Mouse (Mus musculus): ENCODE results near the gene Sult5a1. TPM values are rescaled to one million over a fixed set of nuclear protein-coding genes. Genes with fewer than 3 reads are reported as not detected.
"Not testable (repeated sequence)": the region's sequence is repeated elsewhere in the genome, so short reads cannot be mapped to it uniquely, and the experiment has no call there.

The Sult5a1 gene
- polyA plus RNA-seq (2012; ENCODE audit: insufficient read depth, insufficient read length, missing spikeins): 3.4 and 4.3 TPM in 2 replicates

- H3K4me3 ChIP-seq (ENCODE audit: insufficient read depth, low read depth, low read length): no peak within 1 kb of the TSS
- no peak within 1 kb of the TSS for H3K27ac ChIP-seq (replicated peaks; ENCODE audit: low read depth, low read length)
- H3K4me1 ChIP-seq (ENCODE audit: control insufficient read depth, insufficient read depth, insufficient read length, low read length): peaks cover 5% of the 10 kb centered on the region; the same call in 1 of the 2 replicates
Measured at GRCm38 (mm10) chr8:123157888-123158465, at the start of gene Sult5a1. TSS of gene Sult5a1 (minus strand) at chr8:123158315.

- Histone ChIP-seq H3K27ac (replicated peaks; ENCODE audit: low read depth, low read length) (no peak overlapping the region), H3K4me1 (ENCODE audit: control insufficient read depth, insufficient read depth, insufficient read length, low read length) (no peaks in the 10 kb centered on the region), H3K4me3 (ENCODE audit: insufficient read depth, low read depth, low read length) (no peak overlapping the region)
Measured at GRCm38 (mm10) chr8:123203571-123203970, 45.5 kb upstream of the Sult5a1 start.

GRCm38 (mm10) chr8:123202288-123202687 is 44.2 kb upstream of the Sult5a1 start:
- Histone ChIP-seq H3K27ac (replicated peaks; ENCODE audit: low read depth, low read length) (no peak overlapping the region), H3K4me3 (ENCODE audit: insufficient read depth, low read depth, low read length) (no peak overlapping the region), H3K4me1 (ENCODE audit: control insufficient read depth, insufficient read depth, insufficient read length, low read length) (no peaks in the 10 kb centered on the region)

GRCm38 (mm10) chr8:123199864-123200263 is 41.7 kb upstream of the Sult5a1 start:
- Histone ChIP-seq H3K27ac (replicated peaks; ENCODE audit: low read depth, low read length) (no peak overlapping the region), H3K4me3 (ENCODE audit: insufficient read depth, low read depth, low read length) (no peak overlapping the region), H3K4me1 (ENCODE audit: control insufficient read depth, insufficient read depth, insufficient read length, low read length) (no peaks in the 10 kb centered on the region)

GRCm38 (mm10) chr8:123197016-123197415 is 38.9 kb upstream of the Sult5a1 start:
- not testable (repeated sequence) for H3K27ac ChIP-seq (replicated peaks; ENCODE audit: low read depth, low read length); H3K4me1 ChIP-seq (ENCODE audit: control insufficient read depth, insufficient read depth, insufficient read length, low read length); H3K4me3 ChIP-seq (ENCODE audit: insufficient read depth, low read depth, low read length)

- Histone ChIP-seq H3K4me1 (ENCODE audit: control insufficient read depth, insufficient read depth, insufficient read length, low read length) (0 out of 2 replicates have a peak, but pooled peaks cover 2% of the 10 kb centered on the region), H3K4me3 (ENCODE audit: insufficient read depth, low read depth, low read length) (no peak overlapping the region), H3K27ac (replicated peaks; ENCODE audit: low read depth, low read length) (no peak overlapping the region)
Measured at GRCm38 (mm10) chr8:123193771-123194170, 35.7 kb upstream of the Sult5a1 start.

- 0 out of 2 replicates have a peak, but pooled peaks cover 2% of the 10 kb centered on the region for H3K4me1 ChIP-seq (ENCODE audit: control insufficient read depth, insufficient read depth, insufficient read length, low read length)
- H3K27ac ChIP-seq (replicated peaks; ENCODE audit: low read depth, low read length): no peak overlapping the region
- no peak overlapping the region for H3K4me3 ChIP-seq (ENCODE audit: insufficient read depth, low read depth, low read length)
Measured at GRCm38 (mm10) chr8:123191908-123192307, 33.8 kb upstream of the Sult5a1 start.

GRCm38 (mm10) chr8:123190678-123191077 is 32.6 kb upstream of the Sult5a1 start:
- Histone ChIP-seq H3K27ac (replicated peaks; ENCODE audit: low read depth, low read length) (no peak overlapping the region), H3K4me1 (ENCODE audit: control insufficient read depth, insufficient read depth, insufficient read length, low read length) (peaks cover 6% of the 10 kb centered on the region), H3K4me3 (ENCODE audit: insufficient read depth, low read depth, low read length) (no peak overlapping the region)

- peaks cover 9% of the 10 kb centered on the region for H3K4me1 ChIP-seq (ENCODE audit: control insufficient read depth, insufficient read depth, insufficient read length, low read length)
- H3K27ac ChIP-seq (replicated peaks; ENCODE audit: low read depth, low read length): 0 out of 2 replicates have a peak overlapping the region, but pooled peaks have one; percentile 1
- H3K4me3 ChIP-seq (ENCODE audit: insufficient read depth, low read depth, low read length): no peak overlapping the region
Measured at GRCm38 (mm10) chr8:123188841-123189240, 30.7 kb upstream of the Sult5a1 start.

- Histone ChIP-seq H3K27ac (replicated peaks; ENCODE audit: low read depth, low read length) (peak overlapping the region; percentile 87), H3K4me3 (ENCODE audit: insufficient read depth, low read depth, low read length) (peak overlapping the region; percentile 49), H3K4me1 (ENCODE audit: control insufficient read depth, insufficient read depth, insufficient read length, low read length) (peaks cover 9% of the 10 kb centered on the region)
Measured at GRCm38 (mm10) chr8:123188006-123188405, 29.9 kb upstream of the Sult5a1 start.

GRCm38 (mm10) chr8:123185566-123186409 is 27.7 kb upstream of the Sult5a1 start, which contains the start of gene Dpep1:
TSS of gene Dpep1 (plus strand) at chr8:123186242.
- Histone ChIP-seq H3K4me3 (ENCODE audit: insufficient read depth, low read depth, low read length) (peak within 1 kb of the TSS; percentile 49), H3K27ac (replicated peaks; ENCODE audit: low read depth, low read length) (peak within 1 kb of the TSS; percentile 87)

GRCm38 (mm10) chr8:123181391-123181790 is 23.3 kb upstream of the Sult5a1 start:
- Histone ChIP-seq H3K27ac (replicated peaks; ENCODE audit: low read depth, low read length) (peak overlapping the region; percentile 90), H3K4me3 (ENCODE audit: insufficient read depth, low read depth, low read length) (peak overlapping the region; percentile 51), H3K4me1 (ENCODE audit: control insufficient read depth, insufficient read depth, insufficient read length, low read length) (peaks cover 5% of the 10 kb centered on the region)

More at GRCm38 (mm10) chr8:123185566-123186409, 27.7 kb upstream of the Sult5a1 start, which contains the start of gene Dpep1:
- H3K4me1 ChIP-seq (ENCODE audit: control insufficient read depth, insufficient read depth, insufficient read length, low read length): peaks cover 9% of the 10 kb centered on the region

- no peak overlapping the region for H3K27ac ChIP-seq (replicated peaks; ENCODE audit: low read depth, low read length)
- peaks cover 5% of the 10 kb centered on the region; the same call in 1 of the 2 replicates for H3K4me1 ChIP-seq (ENCODE audit: control insufficient read depth, insufficient read depth, insufficient read length, low read length)
- no peak overlapping the region for H3K4me3 ChIP-seq (ENCODE audit: insufficient read depth, low read depth, low read length)
Measured at GRCm38 (mm10) chr8:123156070-123156773, 1.9 kb downstream of the Sult5a1 start.

GRCm38 (mm10) chr8:123155177-123155576 is 2.9 kb downstream of the Sult5a1 start:
- Histone ChIP-seq H3K4me1 (ENCODE audit: control insufficient read depth, insufficient read depth, insufficient read length, low read length) (peaks cover 8% of the 10 kb centered on the region), H3K4me3 (ENCODE audit: insufficient read depth, low read depth, low read length) (no peak overlapping the region), H3K27ac (replicated peaks; ENCODE audit: low read depth, low read length) (no peak overlapping the region)

GRCm38 (mm10) chr8:123150737-123151171 is 7.4 kb downstream of the Sult5a1 start:
- no peak overlapping the region for H3K27ac ChIP-seq (replicated peaks; ENCODE audit: low read depth, low read length)
- peaks cover 2% of the 10 kb centered on the region; the same call in 1 of the 2 replicates for H3K4me1 ChIP-seq (ENCODE audit: control insufficient read depth, insufficient read depth, insufficient read length, low read length)
- H3K4me3 ChIP-seq (ENCODE audit: insufficient read depth, low read depth, low read length): no peak overlapping the region
